Mouse (Mus musculus) right cerebral cortex, adult 18-20 months (tissue): ENCODE data around the gene Atp6v1g2.

Source experiments
- DNase-seq: peaks from one replicate; pipeline ENCODE4 v3.0.0; 2022; ENCODE audit warnings: mixed read lengths

The Atp6v1g2 gene

DNA sequence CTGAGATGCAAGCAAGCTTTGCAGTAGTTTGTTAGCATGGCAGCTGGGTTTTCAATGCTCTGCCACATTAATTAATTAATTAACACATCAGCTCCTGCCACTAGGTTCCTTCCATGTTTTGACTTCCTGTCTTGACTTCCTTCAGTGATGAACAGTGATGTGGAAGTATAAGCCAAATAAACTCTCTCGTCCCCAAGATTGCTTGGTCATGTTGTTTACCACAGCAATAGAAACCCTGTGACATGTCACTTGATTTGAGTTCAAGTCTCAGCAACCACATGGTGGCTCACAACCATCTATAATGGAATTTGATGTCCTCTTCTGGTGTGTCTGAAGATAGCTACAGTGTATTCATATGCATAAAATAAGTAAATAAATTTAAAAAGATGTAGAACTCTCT, 23.9 kb downstream of the Atp6v1g2 start:
- no peak for DNase-seq

DNA sequence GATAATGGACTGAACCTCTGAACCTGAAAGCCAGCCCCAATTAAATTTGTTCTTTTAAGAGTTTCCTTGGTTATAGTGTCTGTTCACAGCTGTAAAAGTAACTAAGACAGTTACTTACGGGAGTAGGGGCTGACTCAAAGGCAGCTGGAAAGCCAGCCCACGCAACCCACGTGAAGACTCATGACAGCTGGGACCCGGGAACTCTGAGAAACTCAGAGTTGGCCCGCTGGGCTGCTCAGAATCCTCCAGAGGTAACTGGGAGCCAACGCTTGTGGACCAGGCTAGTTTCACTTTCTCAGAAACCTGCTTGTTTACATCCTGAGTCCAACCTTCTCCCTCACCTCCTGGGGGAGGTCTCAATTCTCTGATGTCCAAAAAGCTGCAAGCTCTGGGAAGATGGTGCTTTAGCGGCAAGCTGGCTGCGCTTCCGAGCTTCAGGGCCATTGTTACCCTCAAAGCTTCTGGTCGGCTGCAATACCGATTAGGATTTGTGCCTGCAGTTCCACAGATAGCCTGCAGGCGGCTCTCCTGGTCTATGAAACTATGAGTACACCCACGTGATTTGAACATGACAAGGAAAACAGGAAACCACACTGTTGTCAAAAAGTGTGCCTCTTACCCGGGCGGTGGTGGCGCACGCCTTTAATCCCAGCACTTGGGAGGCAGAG, 24.5 kb downstream of the Atp6v1g2 start:
- peak; percentile 92 for DNase-seq

DNA sequence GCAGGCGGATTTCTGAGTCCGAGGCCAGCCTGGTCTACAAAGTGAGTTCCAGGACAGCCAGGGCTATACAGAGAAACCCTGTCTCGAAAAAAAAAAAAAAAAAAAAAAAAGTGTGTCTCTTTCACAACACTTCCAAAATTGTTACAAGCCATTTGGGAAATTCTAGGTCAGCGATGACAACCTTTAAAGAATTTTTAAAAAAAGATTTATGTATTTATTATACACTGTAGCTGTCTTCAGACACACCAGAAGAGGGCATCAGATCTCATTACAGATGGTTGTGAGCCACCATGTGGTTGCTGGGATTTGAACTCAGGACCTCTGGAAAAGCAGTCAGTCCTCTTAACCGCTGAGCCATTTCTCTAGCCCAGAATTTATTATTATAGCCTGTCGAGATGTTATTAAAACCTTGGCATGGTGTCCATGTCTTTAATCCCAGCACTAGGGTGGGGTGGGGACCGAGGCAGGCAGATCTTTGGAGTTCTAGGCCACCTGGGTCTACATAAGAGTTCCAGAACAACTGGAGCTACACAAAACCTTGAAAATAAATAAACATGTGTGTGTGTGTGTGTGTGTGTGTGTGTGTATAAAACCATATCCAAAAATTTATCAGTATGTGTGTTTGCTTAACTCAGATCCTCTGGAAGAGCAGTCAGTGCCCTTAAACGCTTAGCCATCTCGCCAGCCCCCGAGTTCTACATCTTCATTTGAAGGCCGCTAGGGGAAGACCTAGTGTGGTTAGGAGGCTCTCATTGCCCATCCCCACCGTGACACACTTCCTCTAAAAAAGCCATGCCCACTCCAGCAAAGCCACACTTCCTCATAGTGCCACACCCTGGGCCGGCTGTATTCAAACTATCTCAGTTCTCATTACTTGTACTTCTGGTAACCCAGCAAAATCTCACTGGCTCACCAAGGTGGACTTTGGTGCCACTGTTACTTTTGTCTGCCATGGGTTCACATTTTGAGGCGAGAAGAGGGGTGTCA, 25.3 kb downstream of the Atp6v1g2 start:
- DNase-seq: no peak

DNA sequence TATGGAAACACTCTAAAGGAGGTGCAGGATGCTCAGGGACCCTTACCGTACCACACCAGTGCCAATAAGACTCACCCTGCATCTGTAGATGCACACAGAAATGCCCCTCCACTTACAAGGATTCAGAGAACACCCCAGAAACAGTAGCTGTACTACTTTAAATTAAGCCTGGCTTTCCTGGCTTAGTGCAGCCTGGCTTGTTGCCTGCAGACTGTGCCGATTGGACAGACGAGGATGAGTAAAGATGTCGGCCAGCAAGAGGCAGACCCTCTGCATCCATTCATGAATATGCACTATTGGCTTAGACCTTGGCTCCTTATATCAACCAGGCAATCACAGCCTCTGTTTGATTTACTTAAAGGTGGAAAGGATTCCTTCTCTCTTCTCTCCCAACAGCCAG, 26.2 kb downstream of the Atp6v1g2 start:
- no peak for DNase-seq

- DNase-seq: no peak
Measured at GRCm38 (mm10) chr17:35261651-35262050, 28.2 kb downstream of the Atp6v1g2 start.

DNA sequence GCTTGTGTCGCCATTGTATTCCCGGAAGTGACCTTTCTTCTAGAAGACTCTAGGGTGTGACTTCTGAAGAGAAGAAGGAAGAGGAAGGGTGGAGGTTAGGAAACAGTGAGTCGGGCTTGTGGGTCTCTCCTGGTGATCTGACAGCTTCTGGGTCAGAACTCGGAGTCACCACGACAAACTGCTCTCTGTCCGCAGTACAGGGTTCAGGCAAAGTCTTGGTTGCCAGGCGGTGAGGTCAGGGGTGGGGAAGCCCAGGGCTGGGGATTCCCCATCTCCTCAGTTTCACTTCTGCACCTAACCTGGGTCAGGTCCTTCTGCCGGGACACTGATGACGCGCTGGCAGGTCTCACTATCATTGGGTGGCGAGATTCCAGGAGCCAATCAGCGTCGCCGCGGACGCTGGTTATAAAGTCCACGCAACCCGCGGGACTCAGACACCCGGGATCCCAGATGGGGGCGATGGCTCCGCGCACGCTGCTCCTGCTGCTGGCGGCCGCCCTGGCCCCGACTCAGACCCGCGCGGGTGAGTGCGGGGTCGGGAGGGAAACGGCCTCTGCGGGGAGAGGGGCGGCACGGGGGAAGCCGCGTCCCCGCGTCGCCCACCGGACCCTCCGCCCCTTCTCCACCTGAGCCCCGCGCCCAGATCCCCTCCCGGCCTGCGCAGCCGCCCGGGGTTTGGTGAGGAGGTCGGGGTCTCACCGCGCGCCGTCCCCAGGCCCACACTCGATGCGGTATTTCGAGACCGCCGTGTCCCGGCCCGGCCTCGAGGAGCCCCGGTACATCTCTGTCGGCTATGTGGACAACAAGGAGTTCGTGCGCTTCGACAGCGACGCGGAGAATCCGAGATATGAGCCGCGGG, 29.4 kb downstream of the Atp6v1g2 start, which contains the start of gene H2-D1:
H2-D1 (plus strand) TSS at position 67 of the 859 bp plus-strand sequence.
- DNase-seq: peak; percentile 96

GRCm38 (mm10) chr17:35263523-35263883, 30.0 kb downstream of the Atp6v1g2 start:
- no peak for DNase-seq

DNA sequence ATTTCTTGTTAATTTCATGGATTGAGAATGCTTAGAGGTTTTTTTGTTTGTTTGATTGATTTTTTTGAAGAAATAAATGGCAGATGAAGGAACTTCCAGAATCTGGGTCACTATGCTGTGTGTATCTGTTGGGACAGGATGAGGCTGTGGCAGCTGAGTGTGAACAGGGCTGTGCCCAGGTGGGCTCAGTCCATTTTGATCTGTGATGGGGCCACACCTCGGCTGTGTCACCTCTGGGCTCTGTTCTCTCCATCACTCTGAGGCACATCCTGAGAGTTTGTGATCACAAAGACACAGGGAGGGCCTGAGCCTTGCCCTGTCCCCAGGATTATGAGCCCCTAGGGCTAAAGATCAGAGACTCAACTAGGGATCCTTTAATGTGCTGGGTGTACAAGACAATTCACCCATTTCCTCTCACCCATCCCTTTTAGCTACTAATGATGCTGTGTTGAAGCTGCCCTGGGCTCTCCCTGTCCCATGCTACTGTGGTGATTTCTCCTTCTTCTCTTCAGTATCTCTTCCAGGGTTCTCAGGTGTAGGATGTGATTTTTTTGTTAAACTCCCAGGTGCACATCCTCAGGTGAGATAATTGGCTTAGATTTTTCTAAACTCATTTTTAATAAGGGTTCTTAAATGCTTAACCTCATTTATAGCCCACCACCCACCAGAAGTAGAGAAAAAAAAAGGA, 34.1 kb downstream of the Atp6v1g2 start:
- no peak for DNase-seq

GRCm38 (mm10) chr17:35269653-35270347, 36.3 kb downstream of the Atp6v1g2 start:
- DNase-seq: no peak

DNA sequence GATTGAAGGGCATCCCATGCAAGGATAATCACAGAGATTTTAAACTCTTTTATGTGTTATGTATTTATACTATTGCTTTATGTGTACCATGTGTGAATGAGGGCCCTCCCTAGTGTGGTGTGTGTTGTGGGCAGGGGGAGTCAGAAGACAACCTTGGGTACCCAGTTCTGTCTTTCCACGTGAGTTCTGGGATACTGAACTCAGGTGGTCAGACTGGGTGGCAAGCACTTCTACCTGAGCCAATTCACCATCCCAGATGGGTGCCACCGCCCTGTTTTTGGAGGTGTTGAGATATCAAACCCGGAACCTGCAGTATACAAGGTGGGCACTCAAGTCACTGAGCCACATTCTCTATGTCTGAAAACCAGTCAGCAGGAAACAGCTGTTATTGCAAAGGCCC, 38.8 kb downstream of the Atp6v1g2 start:
- DNase-seq: no peak

GRCm38 (mm10) chr17:35274770-35275169, 41.3 kb downstream of the Atp6v1g2 start:
- DNase-seq: peak; percentile 83

DNA sequence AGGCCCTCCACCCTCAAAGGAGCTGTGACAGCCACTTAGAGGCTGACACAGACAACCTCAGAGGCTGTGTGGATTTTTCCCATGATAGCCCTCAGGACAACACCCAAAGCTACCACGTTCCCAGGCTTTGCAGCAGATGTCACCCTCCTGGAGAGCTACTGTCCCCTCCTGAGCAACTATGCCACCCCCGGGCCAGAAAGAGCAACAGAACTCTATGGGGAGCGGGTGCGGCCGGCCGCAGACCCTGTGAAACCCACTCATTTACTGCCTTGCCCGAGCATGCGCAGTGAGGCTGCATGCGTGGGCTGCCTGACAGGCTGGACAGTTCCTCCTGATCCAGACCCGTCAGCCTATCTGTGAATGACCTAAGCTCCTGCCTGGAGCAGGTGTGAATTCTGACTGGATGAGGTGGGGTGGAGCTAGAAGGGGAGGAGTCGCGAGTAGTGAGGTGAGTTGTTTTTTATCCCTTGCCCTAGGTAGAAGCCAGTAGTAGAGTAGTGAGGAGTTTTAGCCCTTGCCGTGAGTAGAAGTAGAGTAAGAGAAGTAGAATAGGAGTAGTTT, 42.9 kb downstream of the Atp6v1g2 start:
- no peak for DNase-seq

DNA sequence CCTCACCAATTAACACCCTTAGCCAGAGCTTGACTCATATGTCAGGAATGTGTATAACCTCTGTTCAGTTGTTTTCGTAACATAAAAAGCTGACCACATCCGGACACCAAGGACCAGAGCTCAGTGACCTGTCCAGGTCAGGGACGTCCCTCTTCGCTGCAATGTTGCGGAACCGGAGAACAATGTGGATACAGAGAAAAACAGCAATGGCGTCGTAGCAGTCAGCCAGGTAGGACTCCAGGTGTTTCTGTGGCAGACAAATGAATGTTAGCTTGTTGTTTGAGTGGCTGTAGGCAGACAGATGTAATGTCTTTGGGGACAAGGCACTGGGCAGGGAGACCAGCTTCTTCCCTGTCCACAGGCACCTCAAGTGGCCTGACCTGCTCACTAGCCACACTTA, 44.6 kb downstream of the Atp6v1g2 start:
- DNase-seq: no peak

DNA sequence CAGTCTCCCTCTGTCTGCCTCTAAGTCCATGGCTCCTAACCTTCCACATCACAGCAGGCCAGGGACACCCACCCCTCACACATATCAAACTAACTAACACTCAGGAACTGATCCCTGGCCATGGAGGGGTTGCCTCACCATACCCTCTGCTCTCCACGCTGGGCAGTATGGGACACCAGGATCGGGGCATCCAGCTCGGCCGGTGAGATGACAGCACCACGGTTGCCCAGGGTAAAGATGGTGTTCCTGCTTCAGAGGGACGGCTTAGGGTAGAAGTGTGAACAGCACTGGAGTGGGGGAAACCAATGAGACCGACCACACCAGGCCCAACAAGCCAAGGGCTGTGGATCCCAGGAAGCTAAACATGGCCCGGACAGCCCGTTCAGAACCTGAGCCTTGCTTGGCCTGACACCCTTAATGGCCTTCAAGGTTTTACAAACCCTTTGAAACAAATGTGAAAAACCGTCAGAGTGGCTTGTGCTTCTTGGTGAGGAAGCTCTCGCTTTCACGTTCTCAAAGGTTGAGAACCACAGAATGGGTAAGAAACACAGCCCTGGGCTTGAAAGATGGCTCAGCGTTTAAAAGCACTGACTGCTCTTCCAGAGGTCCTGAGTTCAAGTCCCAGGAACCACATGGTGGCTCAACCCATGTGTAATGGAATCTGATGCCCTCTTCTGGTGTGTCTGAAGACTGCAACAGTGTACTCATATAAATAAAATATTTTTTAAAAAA, 45.7 kb downstream of the Atp6v1g2 start:
- no peak for DNase-seq

DNA sequence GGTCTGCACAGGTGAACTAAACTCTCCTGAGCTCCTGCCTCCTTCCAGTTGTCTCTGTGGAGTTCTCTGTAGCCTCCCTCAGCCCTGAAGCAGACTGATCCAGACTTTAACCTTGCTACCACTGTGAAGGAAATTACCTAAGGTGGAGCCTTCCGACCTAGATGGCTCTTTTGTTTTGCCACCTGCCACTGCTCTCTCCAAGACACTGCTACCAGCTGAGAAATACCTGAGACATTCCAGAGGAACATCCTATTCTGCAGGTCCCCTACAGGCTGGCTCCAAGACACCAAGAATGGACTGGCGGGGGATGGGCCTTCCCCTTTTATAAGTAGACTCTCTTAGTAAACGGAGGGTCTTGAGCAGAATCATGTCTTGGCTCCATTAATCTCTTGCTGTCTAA, 46.8 kb downstream of the Atp6v1g2 start:
- DNase-seq: no peak

DNA sequence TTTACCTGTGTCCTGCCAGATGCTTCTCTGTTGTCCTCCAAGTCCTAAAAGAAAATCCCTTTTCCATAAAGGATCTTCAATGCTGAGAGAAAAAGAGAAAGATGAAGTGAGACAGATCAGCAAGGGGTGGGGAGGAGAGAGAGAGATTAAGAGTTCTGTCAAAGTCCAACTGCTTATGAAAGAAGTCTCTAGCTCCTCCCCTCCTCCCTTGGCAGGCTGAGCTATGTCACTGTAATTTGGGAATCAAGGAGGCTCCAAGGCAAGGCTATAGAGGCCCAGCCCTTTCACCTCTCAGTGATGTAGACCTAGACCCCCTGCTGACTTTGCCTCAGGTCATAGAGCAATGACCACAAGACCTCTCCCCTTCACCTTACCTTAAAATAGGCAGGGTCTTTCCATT, 52.0 kb downstream of the Atp6v1g2 start:
- no peak for DNase-seq
